Mouse (Mus musculus) CH12.LX (cell line): ENCODE measurements around the gene Prkar1b.

Experiments used
- CTCF ChIP-seq, 2 experiments: IDR thresholded peaks in 1 of 2; conservative IDR thresholded peaks in 1 of 2; 2 replicates each; pipeline ENCODE4 v1.5.1; 2011 to 2012; ENCODE audit warnings: low read depth in 2 of 2, low read length in 2 of 2, improper control_type of control experiment in 1 of 2, inconsistent platforms in 1 of 2, mild to moderate bottlenecking in 1 of 2, moderate library complexity in 1 of 2
- ETS1 ChIP-seq: conservative IDR thresholded peaks from 2 replicates; pipeline ENCODE4 v1.6.1; 2012; ENCODE audit warnings: low read depth, mild to moderate bottlenecking, inconsistent platforms, low read length, improper control_type of control experiment, moderate library complexity
- MAFK ChIP-seq: IDR thresholded peaks from 2 replicates; pipeline ENCODE4 v1.6.1; 2011; ENCODE audit warnings: low read length, improper control_type of control experiment; ENCODE audit not compliant: insufficient replicate concordance
- POLR2A ChIP-seq: IDR thresholded peaks from 2 replicates; pipeline ENCODE4 v1.6.1; 2011; ENCODE audit warnings: low read depth, mild to moderate bottlenecking, improper control_type of control experiment, low read length
- ZNF384 ChIP-seq: IDR thresholded peaks from 2 replicates; pipeline ENCODE4 v1.6.1; 2012; ENCODE audit warnings: low read depth, low read length, improper control_type of control experiment, inconsistent platforms

DNA sequence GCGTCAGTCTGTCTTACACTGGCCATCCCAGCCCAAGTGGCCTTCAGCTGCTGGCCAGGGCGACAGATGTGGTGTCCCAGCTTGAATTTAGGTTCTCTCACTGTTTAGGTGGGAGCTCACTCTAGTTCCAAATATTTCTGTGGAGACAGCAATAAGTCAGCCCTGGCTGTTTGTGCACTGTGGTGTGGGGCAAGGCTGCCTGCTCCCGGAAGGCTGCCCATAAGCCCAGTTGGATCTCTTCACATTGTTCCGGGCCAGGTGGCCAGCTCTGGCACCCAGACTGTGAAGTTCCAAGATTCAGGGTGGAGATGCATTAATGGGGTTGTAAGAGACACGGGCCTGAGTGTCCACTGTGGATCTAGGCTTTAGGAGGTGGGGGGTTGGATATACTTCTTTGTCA is 76.9 kb downstream of the Prkar1b start:
- no peak for TF ChIP-seq CTCF (conservative IDR thresholded peaks at IDR 0.05 in 1 of 2, IDR thresholded peaks at IDR 0.05 in 1 of 2; ENCODE audit: low read depth in 2 of 2, low read length in 2 of 2)
- no peak for TF ChIP-seq MAFK
- no peak for TF ChIP-seq ETS1
- no peak for TF ChIP-seq POLR2A
- TF ChIP-seq ZNF384 = no peak
